Mouse (Mus musculus) heart, postnatal 0 days (tissue): ENCODE data around the gene Dnajc9. TPM values are rescaled to one million over a fixed set of nuclear protein-coding genes. Genes with fewer than 3 reads are reported as not detected.

Experiments
- ATAC-seq: fragments of 200-750 bp; cut with Nextera tagmentation; 2 replicates; pipeline ENCODE4 v1.8.0; 2017; ENCODE audit warnings: low read depth, moderate number of reproducible peaks, moderate library complexity; ENCODE audit not compliant: insufficient read depth
- DNase-seq: peaks from one replicate; pipeline ENCODE4 v3.0.0-alpha.2; 2016; ENCODE audit warnings: low spot score
- H3K27ac ChIP-seq: fragments of 300-500 bp; sonication (generic); 2 replicates; pipeline ENCODE4 v1.5.1; 2014; ENCODE audit warnings: low read depth, mild to moderate bottlenecking
- H3K27me3 ChIP-seq: fragments of 300-500 bp; sonication (generic); 2 replicates; pipeline ENCODE4 v1.6.1; 2014; ENCODE audit warnings: low read length, mixed read lengths; ENCODE audit not compliant: control insufficient read depth, insufficient read depth
- H3K36me3 ChIP-seq: fragments of 300-500 bp; sonication (generic); replicated peaks from 2 replicates; pipeline ENCODE4 v1.6.1; 2014; ENCODE audit warnings: low read length, mixed read lengths; ENCODE audit not compliant: control insufficient read depth, insufficient read depth
- H3K4me1 ChIP-seq: fragments of 300-500 bp; sonication (generic); 2 replicates; pipeline ENCODE4 v1.6.1; 2014; ENCODE audit warnings: antibody characterized with exemption; ENCODE audit not compliant: control insufficient read depth, insufficient read depth
- H3K4me2 ChIP-seq: fragments of 300-500 bp; sonication (generic); 2 replicates; pipeline ENCODE4 v1.6.1; 2014; ENCODE audit warnings: low read depth, mild to moderate bottlenecking, low read length, moderate library complexity
- H3K4me3 ChIP-seq: fragments of 300-500 bp; sonication (generic); 2 replicates; pipeline ENCODE4 v1.5.1; 2014; ENCODE audit warnings: low read depth, low read length
- H3K9ac ChIP-seq: fragments of 300-500 bp; sonication (generic); replicated peaks from 2 replicates; pipeline ENCODE4 v1.6.1; 2014; ENCODE audit warnings: low read depth, low read length, mixed read lengths
- H3K9me3 ChIP-seq: fragments of 300-500 bp; sonication (generic); replicated peaks from 2 replicates; pipeline ENCODE4 v1.6.1; 2016; ENCODE audit warnings: low read length; ENCODE audit not compliant: control insufficient read depth
- CTCF ChIP-seq: IDR thresholded peaks from 2 replicates; pipeline ENCODE4 v1.5.1; 2016; ENCODE audit warnings: antibody characterized with exemption, control low read depth, low read depth
- EP300 ChIP-seq: IDR thresholded peaks from 2 replicates; pipeline ENCODE4 v1.6.1; 2016; ENCODE audit warnings: antibody characterized with exemption, low read depth
- WGBS: fragments of 180-500 bp; shearing (Covaris S2); extraction: QIAGEN DNeasy Blood & Tissue Kit; methylation state at CpG from one replicate; pipeline ENCODE4 v1.1.7; 2014; 5-methylcytosine and 5-hydroxymethylcytosine counted together
- polyA plus RNA-seq: library from polyadenylated mRNA; unstranded; fragments of >200 nt; fragmentation: Nextera tagmentation; extraction: Ambion mirVana; gene quantifications from 2 replicates; pipeline ENCODE4 v1.2.1, GENCODE M21; 2015
- total RNA-seq: library from RNA; depleted of rRNA; stranded (reverse); fragments of >200 nt; gene quantifications from 2 replicates; pipeline ENCODE4 v1.2.3, GENCODE M21; 2014; ENCODE audit warnings: low replicate concordance

The Dnajc9 gene
- total and polyA plus RNA-seq, 2 experiments from 2014 or later: 41.4 to 41.9 TPM

- no peak overlapping the region for H3K27ac ChIP-seq
- H3K4me1 ChIP-seq: no peaks in the 10 kb centered on the region
- 85% methylated on average over 6 of the region's 6 CpGs for WGBS
- DNase-seq: no peak
- TF ChIP-seq EP300 (no peak), CTCF (no peak)
- no peaks in the 10 kb centered on the region for H3K9me3 ChIP-seq
- no peak for ATAC-seq
- no peaks in the 10 kb centered on the region for H3K36me3 ChIP-seq
- H3K4me2 ChIP-seq: no peak overlapping the region
- no peaks in the 10 kb centered on the region for H3K27me3 ChIP-seq
- H3K9ac ChIP-seq: no peak overlapping the region
- no peak overlapping the region for H3K4me3 ChIP-seq
Measured at GRCm38 (mm10) chr14:20423046-20423445, 34.3 kb upstream of the Dnajc9 start.

GRCm38 (mm10) chr14:20422257-20422656 is 33.5 kb upstream of the Dnajc9 start:
- H3K4me3 ChIP-seq: no peak overlapping the region
- no peaks in the 10 kb centered on the region for H3K4me1 ChIP-seq
- H3K9ac ChIP-seq: no peak overlapping the region
- no peak overlapping the region for H3K4me2 ChIP-seq
- no peaks in the 10 kb centered on the region for H3K36me3 ChIP-seq
- DNase-seq (peak; percentile 54), ATAC-seq (0 out of 2 replicates have a peak, but pooled peaks have one; percentile 57)
- no peaks in the 10 kb centered on the region for H3K27me3 ChIP-seq
- H3K27ac ChIP-seq: no peak overlapping the region
- TF ChIP-seq CTCF: no peak
- 24% methylated on average over 7 of the region's 7 CpGs for WGBS
- no peaks in the 10 kb centered on the region for H3K9me3 ChIP-seq

- H3K4me1 ChIP-seq: no peaks in the 10 kb centered on the region
- H3K27me3 ChIP-seq: no peaks in the 10 kb centered on the region
- H3K9ac ChIP-seq: no peak overlapping the region
- H3K27ac ChIP-seq: no peak overlapping the region
- TF ChIP-seq EP300 (no peak), CTCF (peak; percentile 56)
- H3K9me3 ChIP-seq: no peaks in the 10 kb centered on the region
- no peak overlapping the region for H3K4me3 ChIP-seq
- 44% methylated on average over 1 of the region's 1 CpGs for WGBS
- no peak overlapping the region for H3K4me2 ChIP-seq
- no peak for ATAC-seq
- no peaks in the 10 kb centered on the region for H3K36me3 ChIP-seq
- no peak for DNase-seq
Measured at GRCm38 (mm10) chr14:20400071-20400470, 11.4 kb upstream of the Dnajc9 start.

- TF ChIP-seq EP300: no peak
- TF ChIP-seq CTCF: peak; percentile 40
- no peak overlapping the region for H3K4me2 ChIP-seq
- 37% methylated on average over 4 of the region's 4 CpGs for WGBS
- no peak overlapping the region for H3K27ac ChIP-seq
- ATAC-seq (no peak), DNase-seq (no peak)
- no peak overlapping the region for H3K4me3 ChIP-seq
- H3K9me3 ChIP-seq: no peaks in the 10 kb centered on the region
- no peak overlapping the region for H3K9ac ChIP-seq
- no peaks in the 10 kb centered on the region for H3K27me3 ChIP-seq
- no peaks in the 10 kb centered on the region for H3K36me3 ChIP-seq
- no peaks in the 10 kb centered on the region for H3K4me1 ChIP-seq
Measured at GRCm38 (mm10) chr14:20398864-20399263, 10.2 kb upstream of the Dnajc9 start.

GRCm38 (mm10) chr14:20397220-20397619 is 8.5 kb upstream of the Dnajc9 start:
- Histone ChIP-seq H3K9ac (no peak overlapping the region), H3K4me2 (no peak overlapping the region), H3K4me3 (no peak overlapping the region), H3K27ac (no peak overlapping the region), H3K9me3 (no peaks in the 10 kb centered on the region), H3K27me3 (no peaks in the 10 kb centered on the region), H3K4me1 (0 out of 2 replicates have a peak, but pooled peaks cover 4% of the 10 kb centered on the region), H3K36me3 (no peaks in the 10 kb centered on the region)
- no peak for TF ChIP-seq EP300
- no peak for TF ChIP-seq CTCF
- WGBS: 70% methylated on average over 9 of the region's 9 CpGs
- no peak for ATAC-seq
- DNase-seq: no peak

GRCm38 (mm10) chr14:20393205-20393913 is 4.6 kb upstream of the Dnajc9 start, which contains the start of gene Mrps16:
Gene Mrps16, minus strand, starts transcription at chr14:20393634.
- under 1% methylated on average over 65 of the region's 68 CpGs for WGBS
- Histone ChIP-seq H3K4me3 (peak within 1 kb of the TSS; percentile 74), H3K4me1 (peaks cover 9% of the 10 kb centered on the region), H3K9me3 (no peaks in the 10 kb centered on the region), H3K27ac (peak within 1 kb of the TSS; percentile 94), H3K36me3 (peaks cover 13% of the 10 kb centered on the region; the same call in 1 of the 2 replicates), H3K4me2 (peak within 1 kb of the TSS; percentile 54), H3K27me3 (no peaks in the 10 kb centered on the region), H3K9ac (peak within 1 kb of the TSS; percentile 84)
- DNase-seq: peak; percentile 99
- peak; percentile 94 for ATAC-seq
- TF ChIP-seq CTCF (peak; percentile 90), EP300 (peak; percentile 48; the same call in 1 of the 2 replicates)
